Mouse (Mus musculus) lung, adult 18-20 months (tissue): ENCODE results near the gene Pfkp.
A peak's percentile ranks its signal among the peaks of the same experiment; 100 is the strongest.

ENCODE experiments used
- DNase-seq, 2 experiments: peaks; one replicate each; pipeline ENCODE4 v3.0.0; 2022; ENCODE audit warnings: mixed read lengths in 2 of 2

Gene Pfkp

GRCm38 (mm10) chr13:6601676-6602075 lies 46.9 kb downstream of the Pfkp start:
- no peak for DNase-seq

- DNase-seq: no peak
Observed at GRCm38 (mm10) chr13:6600626-6601025, 48.0 kb downstream of the Pfkp start.

- no peak for DNase-seq
Observed at GRCm38 (mm10) chr13:6597801-6598200, 50.8 kb downstream of the Pfkp start.

- no peak for DNase-seq
Observed at GRCm38 (mm10) chr13:6595403-6595802, 53.2 kb downstream of the Pfkp start.

GRCm38 (mm10) chr13:6590846-6591245 lies 57.7 kb downstream of the Pfkp start:
- DNase-seq: no peak

GRCm38 (mm10) chr13:6586009-6586408 lies 62.6 kb downstream of the Pfkp start:
- no peak for DNase-seq

GRCm38 (mm10) chr13:6583499-6584125 lies 65.0 kb downstream of the Pfkp start:
- DNase-seq: no peak

GRCm38 (mm10) chr13:6575920-6576509 lies 72.6 kb downstream of the Pfkp start:
- DNase-seq: no peak

- peak; percentile 45 to 59 for DNase-seq
Observed at GRCm38 (mm10) chr13:6565571-6565970, 83.0 kb downstream of the Pfkp start.

GRCm38 (mm10) chr13:6562409-6562808 lies 86.2 kb downstream of the Pfkp start:
- DNase-seq: no peak

GRCm38 (mm10) chr13:6557771-6558170 lies 90.8 kb downstream of the Pfkp start:
- no peak for DNase-seq

GRCm38 (mm10) chr13:6555656-6556055 lies 92.9 kb downstream of the Pfkp start:
- DNase-seq: no peak

GRCm38 (mm10) chr13:6553708-6554107 lies 94.9 kb downstream of the Pfkp start:
- DNase-seq: no peak

GRCm38 (mm10) chr13:6535287-6535932 lies 113.2 kb downstream of the Pfkp start:
- DNase-seq: no peak

GRCm38 (mm10) chr13:6532683-6533082 lies 115.9 kb downstream of the Pfkp start:
- DNase-seq: peak; percentile 34 to 40
